Mouse (Mus musculus) monocyte, adult 5-6 weeks (primary cell): ENCODE measurements around the gene Taf11. TPM values are rescaled to one million over a fixed set of nuclear protein-coding genes. Genes with fewer than 3 reads are reported as not detected.

Experiments used
- ATAC-seq: fragments of 153-309, 156-312 bp; replicated peaks from 2 replicates; pipeline ENCODE4 v1.8.0; 2017; ENCODE audit warnings: mild to moderate bottlenecking; ENCODE audit not compliant: low TSS enrichment, insufficient number of reproducible peaks, severe bottlenecking, poor library complexity, low FRiP score
- total RNA-seq: library from RNA; stranded (forward); fragments of 200-1000, 200-491, 200-594 nt; gene quantifications from 3 replicates; pipeline ENCODE4 v1.2.3, GENCODE M21; 2017

Taf11 gene
- 25.8 to 43.4 TPM (median 35.3 TPM) in 3 replicates for total RNA-seq

DNA sequence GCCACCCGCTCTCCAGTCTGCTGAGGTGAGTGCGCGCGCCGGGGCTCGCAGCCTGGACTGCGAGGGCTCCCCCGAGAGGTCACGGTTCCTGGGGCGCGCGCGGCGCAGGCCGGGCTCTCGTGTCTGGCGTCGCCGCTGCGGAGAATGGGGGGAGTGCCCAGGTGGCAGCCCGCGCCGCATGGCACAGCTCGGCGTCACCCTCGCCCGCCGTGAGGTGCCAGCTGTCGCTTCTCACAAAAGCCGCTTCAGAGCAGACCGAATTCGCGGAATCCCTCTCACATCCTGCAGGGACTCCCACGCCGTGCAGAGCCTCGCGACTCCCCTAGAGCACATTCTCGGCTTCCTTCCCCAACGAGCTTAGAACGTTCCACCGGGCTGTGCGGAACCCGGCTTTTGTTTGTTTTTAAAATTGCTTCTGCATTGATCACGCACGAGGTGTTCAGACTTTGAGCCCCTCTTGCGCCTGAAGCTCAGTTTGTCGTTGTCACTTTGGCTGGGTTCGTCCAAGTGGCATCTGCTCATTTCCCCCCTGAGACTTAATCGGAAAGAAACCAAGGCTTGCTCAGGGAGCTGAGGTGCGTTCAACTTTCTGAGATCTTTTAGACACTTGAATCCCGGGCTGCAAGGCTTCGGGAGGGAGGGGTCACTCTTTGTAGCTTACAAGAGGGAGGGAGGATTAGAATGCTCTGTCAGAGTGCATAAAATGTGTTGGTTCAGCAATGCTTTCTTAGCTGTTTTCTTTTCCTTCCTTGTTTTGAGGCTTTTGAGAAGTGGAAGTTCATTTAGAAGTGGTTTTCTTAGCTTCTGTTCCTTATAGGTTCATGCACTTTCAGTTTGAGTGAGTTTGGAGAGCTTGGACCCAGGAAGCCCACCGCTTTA is at the start of gene Taf11:
TSS of gene Taf11 (minus strand) at position 223 of the 879 bp plus-strand sequence.
- peak; percentile 21; the same call in 1 of the 2 replicates for ATAC-seq

DNA sequence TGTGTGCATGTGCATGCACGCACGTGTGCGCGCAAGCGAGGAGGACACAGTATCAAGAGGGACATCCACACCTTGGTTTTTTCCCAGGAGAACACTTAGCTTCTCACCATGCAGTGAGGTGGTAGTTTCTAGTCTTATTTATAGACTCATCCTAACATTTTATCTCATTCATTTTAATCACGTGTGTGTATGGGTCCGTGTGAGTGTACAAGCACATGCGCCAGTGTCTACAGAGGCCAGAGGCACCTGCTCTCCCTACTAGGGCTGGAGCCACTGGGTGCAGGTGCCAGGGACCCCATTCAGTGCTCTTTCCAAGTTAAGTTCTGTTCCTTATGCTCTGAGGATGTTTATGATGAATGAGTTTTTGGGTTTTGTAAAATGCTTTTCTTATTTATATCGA is 48.0 kb upstream of the Taf11 start:
- ATAC-seq = no peak

DNA sequence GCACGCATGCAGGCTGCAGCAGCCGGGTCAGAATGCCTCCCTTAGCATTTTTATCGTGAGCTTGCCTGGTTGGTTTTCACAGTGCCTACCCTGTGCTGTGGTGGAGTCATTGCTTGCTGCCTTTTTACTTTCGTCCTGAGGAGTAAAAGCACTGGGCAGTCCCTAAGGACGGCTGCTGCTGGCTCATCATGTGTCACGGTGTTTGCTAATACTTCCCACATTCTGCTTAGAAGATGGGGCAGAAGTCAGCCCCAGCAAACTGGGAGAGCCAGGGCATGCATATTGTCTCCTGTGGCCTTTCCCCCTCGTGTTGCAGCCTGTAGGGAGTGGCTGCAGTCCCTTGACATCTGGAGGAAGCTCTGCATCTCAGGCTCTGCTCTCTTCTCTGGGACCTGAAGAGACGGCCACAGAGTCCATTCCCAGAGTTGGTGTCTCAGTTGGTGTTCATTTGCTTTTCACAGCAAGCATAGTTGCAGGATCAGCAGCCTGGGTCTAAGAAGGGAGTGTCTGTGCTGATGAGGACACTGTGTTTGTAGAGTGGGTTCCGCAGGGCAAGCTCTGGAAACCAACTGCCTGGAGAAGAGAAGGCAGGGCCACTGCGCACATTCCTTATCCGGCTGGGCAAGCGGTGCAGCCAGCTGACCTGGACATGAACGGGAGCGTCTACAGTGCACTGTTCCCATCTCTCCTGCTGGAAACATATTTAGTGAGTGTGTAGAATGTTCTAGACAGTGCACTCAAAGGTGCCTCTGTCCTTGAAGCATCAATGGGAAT is 45.2 kb upstream of the Taf11 start:
- no peak for ATAC-seq

DNA sequence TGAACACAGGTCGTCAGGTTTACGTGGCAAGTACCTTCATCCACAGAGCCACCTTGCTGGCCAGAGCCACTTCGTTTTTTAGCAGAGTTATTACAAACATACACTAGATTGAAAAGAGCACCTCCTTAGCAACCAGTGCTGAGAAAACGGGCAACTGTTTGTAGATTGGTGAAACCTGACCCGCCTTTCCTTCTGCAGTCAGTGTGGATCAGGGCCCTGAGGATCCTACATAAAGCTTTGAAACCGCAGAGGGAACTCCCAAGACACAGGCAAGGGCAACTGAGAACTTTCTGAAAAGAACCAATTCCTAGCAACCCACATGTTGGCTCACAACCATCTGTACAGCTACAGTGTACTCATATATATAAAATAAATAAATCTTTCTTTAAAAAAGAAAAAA is 43.5 kb upstream of the Taf11 start:
- no peak for ATAC-seq

DNA sequence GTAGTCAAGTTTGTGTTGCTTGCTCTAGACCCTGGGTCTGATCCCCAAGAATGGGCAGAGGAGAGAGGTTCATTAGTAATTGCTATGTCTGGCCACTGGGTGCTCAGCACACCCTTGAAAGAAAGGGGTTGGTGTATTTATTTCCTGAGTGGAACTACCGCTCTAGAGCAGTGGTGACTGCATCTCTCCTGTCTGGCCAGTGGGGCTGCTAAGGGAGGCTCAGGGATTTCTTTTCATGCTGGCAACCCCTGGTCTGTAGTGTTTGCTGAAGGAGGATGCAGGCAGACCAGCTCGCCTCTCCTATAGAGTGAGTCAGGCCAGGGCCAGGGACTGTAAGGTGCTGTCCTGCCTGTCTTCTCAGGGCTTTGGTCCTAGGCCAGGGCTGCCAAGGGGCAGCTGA is 37.5 kb upstream of the Taf11 start:
- no peak for ATAC-seq

DNA sequence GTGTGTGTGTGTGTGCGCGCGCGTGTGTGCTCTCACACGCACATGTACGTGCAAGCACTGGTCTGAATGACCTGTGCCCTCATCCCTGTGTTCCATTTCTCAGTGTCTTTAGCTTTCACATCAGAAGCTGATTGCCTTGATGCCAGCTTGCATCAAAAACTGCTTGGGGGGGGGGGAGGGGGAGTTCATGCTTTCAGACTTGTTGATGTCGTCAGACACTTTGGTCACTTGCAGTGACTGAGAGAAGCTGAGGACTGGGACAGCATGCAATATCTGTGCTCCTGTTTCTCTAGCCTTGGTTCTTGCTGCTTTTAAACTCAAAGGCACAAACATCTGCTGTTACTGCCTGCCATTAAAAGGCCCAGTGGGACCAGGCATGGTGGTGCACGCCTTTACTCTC is 36.7 kb upstream of the Taf11 start:
- no peak for ATAC-seq

DNA sequence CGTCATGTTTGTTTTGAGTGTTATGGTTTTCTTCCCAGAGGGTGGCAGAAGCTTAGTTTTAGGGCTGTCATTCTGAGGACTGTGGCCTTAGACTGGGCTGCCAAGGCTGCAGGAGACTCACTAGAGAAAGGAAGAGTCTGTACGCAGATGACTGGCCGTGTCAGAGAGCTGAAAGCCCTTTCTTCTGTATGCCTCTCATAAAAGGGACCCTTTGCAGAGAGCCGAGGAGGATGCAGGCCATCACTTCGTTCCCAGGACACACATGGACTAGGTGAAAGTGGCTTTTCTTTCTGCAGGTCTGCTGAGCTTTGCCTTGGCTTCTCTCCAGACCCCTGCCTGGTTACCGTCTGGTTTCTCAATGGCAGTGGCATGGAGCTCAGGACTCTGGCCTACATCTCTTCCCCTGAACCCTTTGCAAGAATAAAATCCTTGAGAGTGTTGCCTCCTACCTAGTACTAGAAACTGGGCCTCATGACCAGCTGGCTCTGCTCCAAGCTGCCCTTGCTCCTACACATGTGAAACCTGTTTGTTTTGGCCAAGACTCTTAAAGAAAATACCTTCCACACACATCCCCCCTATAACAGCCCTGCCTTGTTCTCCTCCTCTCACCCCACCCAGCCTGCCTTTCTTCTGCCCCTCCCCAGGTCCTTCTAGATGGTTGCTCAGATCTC is 36.0 kb upstream of the Taf11 start:
- no peak for ATAC-seq

DNA sequence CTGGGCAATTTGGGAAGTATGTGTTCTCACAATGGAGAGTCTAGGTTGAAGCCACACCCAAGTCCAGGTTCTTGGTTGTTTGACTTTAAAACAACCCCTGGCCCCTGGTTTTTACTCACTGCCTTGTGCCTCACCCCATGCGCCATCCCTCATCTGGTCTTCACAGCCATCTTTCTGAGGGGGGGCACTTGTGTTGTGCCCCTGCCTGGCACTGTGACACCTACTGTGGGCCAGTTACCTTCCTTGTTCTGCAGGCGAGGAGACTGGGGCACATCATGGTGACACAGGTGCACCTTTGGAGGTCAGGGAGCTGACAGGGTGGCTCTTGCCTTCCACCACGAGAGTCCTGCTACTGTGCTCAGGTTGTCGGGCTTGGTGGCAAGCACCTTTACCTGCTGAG is 32.5 kb upstream of the Taf11 start:
- no peak for ATAC-seq

DNA sequence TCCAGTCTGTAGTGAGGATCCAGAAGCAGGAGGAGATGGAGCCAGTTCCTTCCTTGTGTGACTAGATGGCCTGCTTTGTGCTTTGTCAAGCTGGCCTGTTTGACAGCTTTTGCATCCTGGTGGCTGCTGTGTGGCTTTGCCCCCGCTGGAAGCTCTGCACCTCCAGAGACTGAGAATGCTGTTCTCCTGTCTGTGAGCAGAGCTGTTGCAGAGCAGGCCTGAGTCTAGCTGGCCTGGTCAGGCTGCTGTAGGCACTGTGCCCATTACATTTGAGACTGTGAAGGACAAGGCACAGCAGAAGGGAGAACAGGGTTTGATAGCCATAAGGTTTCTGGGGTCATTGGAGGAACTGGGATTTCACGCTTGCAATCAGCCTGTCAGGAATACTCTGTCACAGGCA is 32.1 kb upstream of the Taf11 start:
- no peak for ATAC-seq

DNA sequence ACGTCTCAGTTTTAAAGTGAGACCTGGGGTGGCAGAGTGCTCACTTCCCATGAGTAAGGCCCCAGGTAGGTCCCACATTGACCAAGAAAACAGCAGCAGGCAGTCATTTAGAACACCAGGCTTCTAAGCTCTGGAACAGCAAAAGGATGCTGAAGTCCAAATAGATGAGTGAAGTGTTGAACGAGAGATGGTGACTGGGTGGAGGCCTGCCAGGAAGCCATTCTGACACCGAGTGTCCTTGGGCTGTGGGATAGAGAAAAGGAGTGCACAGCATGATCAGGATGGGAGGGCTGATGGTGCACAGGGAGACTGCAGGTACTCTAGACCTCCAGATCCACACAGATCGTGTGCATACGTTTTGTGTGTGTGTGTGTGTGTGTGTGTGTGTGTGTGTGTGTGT is 31.5 kb upstream of the Taf11 start:
- ATAC-seq = no peak

DNA sequence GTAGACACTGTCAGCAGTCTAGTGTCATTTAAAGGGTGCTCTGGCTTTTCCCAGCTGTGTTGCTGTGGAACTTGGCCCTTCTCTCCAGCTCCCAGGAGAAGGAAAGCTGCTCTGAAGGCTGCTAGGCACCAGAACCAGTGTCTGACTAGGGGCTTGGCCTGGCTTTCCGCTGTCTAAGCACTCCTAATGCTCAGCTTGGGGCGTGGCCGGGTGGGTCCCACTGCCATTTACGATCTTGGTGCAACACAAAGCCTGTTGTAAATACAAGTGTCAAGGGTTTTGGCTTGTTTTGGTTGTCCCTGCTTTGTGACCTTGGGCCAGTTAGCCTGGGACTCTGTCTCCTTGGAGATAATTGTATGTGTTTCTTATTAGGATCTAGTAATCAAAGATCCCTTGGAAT is 30.7 kb upstream of the Taf11 start:
- ATAC-seq = no peak

DNA sequence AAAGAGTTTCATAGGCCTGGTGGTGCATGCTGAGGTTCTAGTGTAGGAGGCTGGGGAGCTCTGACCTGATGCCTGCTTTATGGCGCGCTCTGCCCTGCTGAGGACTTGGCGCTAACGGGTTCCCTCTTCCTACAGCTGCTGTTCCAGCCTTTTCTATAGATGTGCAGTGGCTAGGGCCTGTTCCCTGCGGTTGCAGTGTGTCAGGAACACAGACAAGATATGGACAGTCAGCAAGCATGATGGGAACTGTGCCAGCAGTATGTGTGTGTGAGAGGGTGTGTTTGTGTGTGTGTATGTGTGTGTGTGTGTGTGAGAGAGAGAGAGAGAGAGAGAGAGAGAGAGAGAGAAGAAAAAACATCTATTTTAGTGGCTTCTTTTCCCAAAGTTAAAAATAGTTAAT is 29.4 kb upstream of the Taf11 start:
- no peak for ATAC-seq

DNA sequence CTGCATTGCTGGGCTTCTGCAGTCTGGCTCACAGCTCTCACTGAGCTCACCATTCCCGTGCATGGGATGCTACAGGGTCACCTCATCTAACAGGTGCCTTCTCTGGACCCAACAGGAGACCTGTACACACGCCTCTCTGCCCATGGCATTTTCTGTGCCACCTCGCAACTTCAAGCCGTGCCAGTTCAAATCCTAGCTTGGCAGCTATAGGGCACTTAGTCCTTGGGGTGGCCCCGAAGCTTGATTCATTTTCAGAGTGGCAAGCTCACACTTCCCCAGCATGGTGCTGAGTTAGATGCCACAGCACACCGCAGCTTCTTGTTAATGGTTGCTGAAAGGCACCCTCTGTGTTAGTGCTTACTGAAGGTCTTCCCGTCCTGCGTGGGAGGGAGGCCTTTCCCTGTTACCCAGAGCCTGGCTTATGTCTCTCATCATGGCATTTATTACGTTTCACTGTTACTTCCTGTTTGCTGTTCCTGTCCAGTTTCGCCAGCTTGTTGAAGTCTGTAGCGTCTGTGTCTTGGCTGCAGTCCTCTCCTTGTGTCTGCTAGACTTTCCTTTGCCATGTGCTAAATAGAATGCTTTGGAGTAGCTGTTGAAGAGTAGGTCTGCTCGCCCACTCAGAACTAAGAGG is 28.6 kb upstream of the Taf11 start:
- peak; percentile 53 for ATAC-seq

DNA sequence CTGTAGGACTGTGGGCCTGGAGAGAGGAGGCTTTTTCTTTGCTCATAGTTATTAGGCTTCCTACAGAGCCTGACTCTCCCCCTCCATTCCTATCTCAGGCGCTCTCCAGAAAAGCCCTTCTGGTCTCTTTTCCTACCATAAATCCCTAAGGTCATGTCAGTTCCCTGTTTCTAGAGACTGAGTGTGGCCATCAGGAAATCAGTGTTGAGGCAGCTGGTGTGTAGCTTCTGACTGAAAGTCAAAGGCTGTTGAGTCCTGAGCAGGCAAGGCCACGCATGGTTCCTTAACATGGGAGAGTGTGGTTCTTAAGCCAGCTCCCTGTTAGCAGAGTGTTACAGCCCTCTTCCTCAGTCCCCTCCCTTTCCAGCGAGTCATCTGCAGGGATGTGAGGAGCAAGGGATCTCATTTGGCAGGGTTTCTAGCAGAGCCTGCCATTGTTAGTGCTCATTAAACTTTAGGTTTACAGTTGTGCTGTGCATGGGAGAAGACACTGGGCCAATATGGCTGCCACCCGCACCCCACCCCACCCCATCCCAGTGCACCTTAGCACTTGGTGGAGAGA is 27.5 kb upstream of the Taf11 start:
- no peak for ATAC-seq

DNA sequence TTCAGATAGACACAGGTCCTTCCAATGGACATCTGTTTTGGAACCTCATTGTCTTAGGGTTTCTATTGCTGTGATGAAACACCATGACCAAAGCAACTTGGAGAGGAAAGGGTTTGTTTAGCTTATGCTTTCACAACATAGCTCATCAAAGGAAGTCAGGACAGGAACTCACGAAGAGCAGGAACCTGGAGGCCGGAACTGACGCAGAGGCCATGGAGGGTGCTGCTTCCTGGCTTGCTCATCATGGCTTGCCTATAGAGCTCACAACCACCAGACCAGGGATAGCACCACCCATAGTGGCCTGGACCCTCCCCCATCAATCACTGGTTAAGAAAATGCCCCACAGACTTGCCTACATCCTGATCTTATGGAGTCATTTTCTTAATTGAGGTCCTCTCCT is 25.4 kb upstream of the Taf11 start:
- ATAC-seq = peak; percentile 74

DNA sequence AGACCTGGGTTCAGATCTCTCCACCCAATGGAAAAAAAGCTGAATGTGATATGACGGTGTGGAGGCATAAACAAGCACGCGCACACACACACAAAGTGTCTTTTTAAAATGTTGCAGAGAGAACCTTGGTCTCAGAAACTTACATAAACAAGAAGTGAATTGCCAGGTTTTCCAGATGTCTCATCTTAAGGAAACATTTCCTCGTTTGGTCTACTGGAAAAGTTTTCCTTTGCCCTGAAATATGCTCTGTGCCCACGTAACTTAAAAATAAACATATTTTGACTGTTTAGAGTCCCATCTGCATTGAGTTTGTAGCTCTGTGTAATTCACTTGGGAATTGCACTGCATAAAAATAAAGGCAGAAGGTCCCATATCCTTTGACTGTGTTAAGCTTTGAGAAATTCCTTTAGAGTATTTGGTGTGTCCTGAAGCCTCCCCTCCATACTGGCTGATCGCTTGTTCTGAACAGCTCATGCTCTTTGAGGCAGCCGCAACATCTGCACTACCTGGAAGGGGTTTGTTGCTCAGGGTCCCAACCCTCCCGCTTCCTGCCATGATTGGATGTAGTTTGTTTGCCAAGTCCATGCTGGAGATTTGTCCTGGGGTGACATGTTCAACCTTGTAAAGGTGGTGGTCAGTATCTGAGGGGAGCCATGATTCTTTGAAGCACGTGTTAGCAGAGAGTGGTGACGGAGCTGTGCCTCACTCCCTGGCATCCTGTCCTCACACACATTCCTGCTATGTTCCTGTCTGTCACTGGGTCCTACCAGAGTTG is 24.7 kb upstream of the Taf11 start:
- ATAC-seq = no peak

DNA sequence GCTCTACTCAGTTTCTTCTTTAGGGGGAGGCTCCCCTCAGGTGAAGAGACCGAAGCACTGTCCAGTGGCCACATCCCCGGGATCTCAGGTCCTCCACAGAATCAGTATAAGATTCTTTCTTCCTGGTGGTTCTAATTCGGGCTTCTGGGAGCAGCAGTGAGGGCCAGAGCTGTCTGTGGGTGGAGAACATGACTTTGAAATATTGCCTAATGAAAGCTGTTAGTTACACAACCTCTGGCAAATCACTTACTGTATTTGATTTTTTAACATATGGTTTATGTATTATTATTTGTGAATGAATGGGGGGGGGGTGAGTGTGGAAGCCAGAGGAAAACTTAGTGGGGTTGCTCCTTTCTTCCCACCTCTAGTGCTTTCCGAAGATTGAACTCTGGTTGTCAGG is 22.2 kb upstream of the Taf11 start:
- no peak for ATAC-seq

DNA sequence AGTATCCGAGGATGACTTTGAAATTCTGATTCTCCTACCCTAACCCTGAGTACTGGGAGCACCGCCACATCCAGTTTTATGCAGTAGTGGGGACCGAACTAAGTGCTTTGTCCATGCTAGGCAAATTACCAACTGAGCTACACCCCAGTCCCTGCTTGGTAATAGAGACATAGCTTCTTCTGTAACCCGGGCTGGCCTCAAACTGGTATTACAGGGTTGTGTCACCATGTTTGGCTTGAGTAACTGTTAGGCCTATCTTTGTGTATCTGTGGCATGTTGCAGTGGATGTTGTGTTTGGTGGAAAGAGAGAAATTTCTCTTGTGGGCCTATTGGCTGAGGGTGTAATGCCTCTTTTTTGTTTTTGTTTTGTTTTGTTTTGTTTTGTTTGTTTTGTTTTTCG is 20.6 kb upstream of the Taf11 start:
- no peak for ATAC-seq
